Mouse (Mus musculus) forebrain, embryonic 16.5 days (tissue): ENCODE results near the gene Grik4. TPM values are rescaled to one million over a fixed set of nuclear protein-coding genes. Genes with fewer than 3 reads are reported as not detected.

Experiments used
- ATAC-seq: fragments of 200-750 bp; cut with Nextera tagmentation; 2 replicates; pipeline ENCODE4 v1.8.0; 2017; ENCODE audit warnings: mild to moderate bottlenecking, moderate library complexity
- H3K27ac ChIP-seq: fragments of 300-500 bp; sonication (generic); 2 replicates; pipeline ENCODE4 v1.5.1; 2014; ENCODE audit warnings: low read length, control low read depth
- H3K27me3 ChIP-seq: fragments of 300-500 bp; sonication (generic); replicated peaks from 2 replicates; pipeline ENCODE4 v1.6.1; 2014; ENCODE audit warnings: low read length; ENCODE audit not compliant: control insufficient read depth, insufficient read depth
- H3K36me3 ChIP-seq: fragments of 300-500 bp; sonication (generic); 2 replicates; pipeline ENCODE4 v1.6.1; 2014; ENCODE audit not compliant: control insufficient read depth, insufficient read depth
- H3K4me1 ChIP-seq: fragments of 300-500 bp; sonication (generic); replicated peaks from 2 replicates; pipeline ENCODE4 v1.6.1; 2014; ENCODE audit warnings: low read length; ENCODE audit not compliant: control insufficient read depth, insufficient read depth
- H3K4me2 ChIP-seq: fragments of 300-500 bp; sonication (generic); 2 replicates; pipeline ENCODE4 v1.6.1; 2014; ENCODE audit warnings: mild to moderate bottlenecking, low read length, control low read depth
- H3K4me3 ChIP-seq: fragments of 300-500 bp; sonication (generic); replicated peaks from 2 replicates; pipeline ENCODE4 v1.5.1; 2014; ENCODE audit warnings: mild to moderate bottlenecking, low read length, control low read depth
- H3K9ac ChIP-seq: fragments of 300-500 bp; sonication (generic); replicated peaks from 2 replicates; pipeline ENCODE4 v1.6.1; 2014; ENCODE audit warnings: low read depth, low read length, control low read depth
- H3K9me3 ChIP-seq: fragments of 300-500 bp; sonication (generic); 2 replicates; pipeline ENCODE4 v1.6.1; 2016; ENCODE audit warnings: low read length; ENCODE audit not compliant: control insufficient read depth
- WGBS: fragments of 180-500 bp; shearing (Covaris S2); extraction: QIAGEN DNeasy Blood & Tissue Kit; methylation state at CpG from one replicate; pipeline ENCODE4 v1.1.7; 2014; 5-methylcytosine and 5-hydroxymethylcytosine counted together
- polyA plus RNA-seq: library from polyadenylated mRNA; unstranded; fragments of >200 nt; fragmentation: Nextera tagmentation; extraction: Ambion mirVana; gene quantifications from 2 replicates; pipeline ENCODE4 v1.2.1, GENCODE M21; 2015

Gene Grik4
- polyA plus RNA-seq, 1 experiment from 2014 or later: 4.8 TPM

GRCm38 (mm10) chr9:42798280-42798679 is 146.0 kb downstream of the Grik4 start:
- H3K27ac ChIP-seq: no peak overlapping the region
- H3K9me3 ChIP-seq: no peaks in the 10 kb centered on the region
- ATAC-seq: no peak
- H3K4me1 ChIP-seq: peaks cover 8% of the 10 kb centered on the region; the same call in 1 of the 2 replicates
- no peaks in the 10 kb centered on the region for H3K36me3 ChIP-seq
- no peak overlapping the region for H3K4me3 ChIP-seq
- H3K27me3 ChIP-seq: no peaks in the 10 kb centered on the region
- H3K4me2 ChIP-seq: no peak overlapping the region
- H3K9ac ChIP-seq: no peak overlapping the region
- 87% methylated on average over 4 of the region's 4 CpGs for WGBS

- Histone ChIP-seq H3K4me1 (peaks cover 8% of the 10 kb centered on the region; the same call in 1 of the 2 replicates), H3K9me3 (no peaks in the 10 kb centered on the region), H3K9ac (no peak overlapping the region), H3K27me3 (0 out of 2 replicates have a peak, but pooled peaks cover 3% of the 10 kb centered on the region), H3K4me2 (no peak overlapping the region), H3K36me3 (no peaks in the 10 kb centered on the region), H3K27ac (no peak overlapping the region), H3K4me3 (no peak overlapping the region)
- ATAC-seq: no peak
- WGBS: 77% methylated on average over 8 of the region's 8 CpGs
These were observed 147.0 kb downstream of the Grik4 start for GRCm38 (mm10) chr9:42797276-42797675.

GRCm38 (mm10) chr9:42795881-42796280 is 148.4 kb downstream of the Grik4 start:
- Histone ChIP-seq H3K4me2 (no peak overlapping the region), H3K36me3 (no peaks in the 10 kb centered on the region), H3K27me3 (0 out of 2 replicates have a peak, but pooled peaks cover 3% of the 10 kb centered on the region), H3K4me1 (peaks cover 8% of the 10 kb centered on the region; the same call in 1 of the 2 replicates), H3K27ac (no peak overlapping the region), H3K9me3 (no peaks in the 10 kb centered on the region), H3K9ac (no peak overlapping the region), H3K4me3 (no peak overlapping the region)
- ATAC-seq: 0 out of 2 replicates have a peak, but pooled peaks have one; percentile 43
- WGBS: 63% methylated on average over 8 of the region's 8 CpGs

- Histone ChIP-seq H3K4me3 (no peak overlapping the region), H3K27ac (no peak overlapping the region), H3K9me3 (no peaks in the 10 kb centered on the region), H3K27me3 (0 out of 2 replicates have a peak, but pooled peaks cover 5% of the 10 kb centered on the region), H3K4me1 (peaks cover under 1% of the 10 kb centered on the region; the same call in 1 of the 2 replicates), H3K9ac (no peak overlapping the region), H3K4me2 (no peak overlapping the region), H3K36me3 (no peaks in the 10 kb centered on the region)
- no peak for ATAC-seq
- 96% methylated on average over 4 of the region's 4 CpGs for WGBS
These were observed 150.3 kb downstream of the Grik4 start for GRCm38 (mm10) chr9:42794006-42794405.

- Histone ChIP-seq H3K4me2 (no peak overlapping the region), H3K4me3 (no peak overlapping the region), H3K27ac (no peak overlapping the region), H3K36me3 (no peaks in the 10 kb centered on the region), H3K27me3 (0 out of 2 replicates have a peak, but pooled peaks cover 5% of the 10 kb centered on the region), H3K9me3 (no peaks in the 10 kb centered on the region), H3K4me1 (no peaks in the 10 kb centered on the region; the same call in 1 of the 2 replicates), H3K9ac (no peak overlapping the region)
- ATAC-seq: no peak
- 90% methylated on average over 8 of the region's 8 CpGs for WGBS
These were observed 150.7 kb downstream of the Grik4 start for GRCm38 (mm10) chr9:42793581-42793980.

- WGBS: 39% methylated on average over 5 of the region's 5 CpGs
- Histone ChIP-seq H3K9me3 (no peaks in the 10 kb centered on the region), H3K4me3 (no peak overlapping the region), H3K4me1 (no peaks in the 10 kb centered on the region; the same call in 1 of the 2 replicates), H3K9ac (no peak overlapping the region), H3K36me3 (no peaks in the 10 kb centered on the region), H3K4me2 (no peak overlapping the region), H3K27ac (no peak overlapping the region), H3K27me3 (0 out of 2 replicates have a peak, but pooled peaks cover 8% of the 10 kb centered on the region)
- no peak for ATAC-seq
These were observed 151.9 kb downstream of the Grik4 start for GRCm38 (mm10) chr9:42792381-42792780.

GRCm38 (mm10) chr9:42791779-42792178 is 152.5 kb downstream of the Grik4 start:
- no peak; the same call in 1 of the 2 replicates for ATAC-seq
- H3K9ac ChIP-seq: no peak overlapping the region
- H3K27me3 ChIP-seq: 0 out of 2 replicates have a peak, but pooled peaks cover 8% of the 10 kb centered on the region
- H3K27ac ChIP-seq: no peak overlapping the region
- 70% methylated on average over 12 of the region's 12 CpGs for WGBS
- H3K9me3 ChIP-seq: no peaks in the 10 kb centered on the region
- H3K36me3 ChIP-seq: no peaks in the 10 kb centered on the region
- no peak overlapping the region for H3K4me2 ChIP-seq
- H3K4me1 ChIP-seq: peaks cover 2% of the 10 kb centered on the region; the same call in 1 of the 2 replicates
- no peak overlapping the region for H3K4me3 ChIP-seq

GRCm38 (mm10) chr9:42791346-42791745 is 152.9 kb downstream of the Grik4 start:
- ATAC-seq: no peak
- H3K4me3 ChIP-seq: no peak overlapping the region
- no peak overlapping the region for H3K27ac ChIP-seq

GRCm38 (mm10) chr9:42788471-42788870 is 155.8 kb downstream of the Grik4 start:
- ATAC-seq: no peak
- WGBS: 23% methylated on average over 8 of the region's 8 CpGs
- 0 out of 2 replicates have a peak, but pooled peaks cover 8% of the 10 kb centered on the region for H3K27me3 ChIP-seq
- H3K27ac ChIP-seq: no peak overlapping the region
- H3K36me3 ChIP-seq: no peaks in the 10 kb centered on the region
- H3K4me3 ChIP-seq: no peak overlapping the region
- H3K9me3 ChIP-seq: no peaks in the 10 kb centered on the region
- H3K4me1 ChIP-seq: peaks cover 9% of the 10 kb centered on the region
- H3K9ac ChIP-seq: no peak overlapping the region
- H3K4me2 ChIP-seq: no peak overlapping the region

More at GRCm38 (mm10) chr9:42791346-42791745, 152.9 kb downstream of the Grik4 start:
- H3K27me3 ChIP-seq: 0 out of 2 replicates have a peak, but pooled peaks cover 8% of the 10 kb centered on the region
- no peaks in the 10 kb centered on the region for H3K36me3 ChIP-seq
- H3K4me1 ChIP-seq: peaks cover 2% of the 10 kb centered on the region; the same call in 1 of the 2 replicates
- H3K9ac ChIP-seq: no peak overlapping the region
- no peaks in the 10 kb centered on the region for H3K9me3 ChIP-seq
- 68% methylated on average over 4 of the region's 4 CpGs for WGBS
- H3K4me2 ChIP-seq: no peak overlapping the region
